Mouse (Mus musculus) liver, postnatal 0 days (tissue): ENCODE results near the gene Zgpat. TPM values are rescaled to one million over a fixed set of nuclear protein-coding genes. Genes with fewer than 3 reads are reported as not detected.

Experiments used
- ATAC-seq: fragments of 200-750 bp; cut with Nextera tagmentation; 2 replicates; pipeline ENCODE4 v1.8.0; 2017; ENCODE audit warnings: mild to moderate bottlenecking, moderate library complexity
- DNase-seq: peaks from one replicate; pipeline ENCODE4 v3.0.0-alpha.2; 2016
- H3K27ac ChIP-seq: fragments of 300-500 bp; sonication (generic); 2 replicates; pipeline ENCODE4 v1.5.1; 2014; ENCODE audit warnings: antibody characterized with exemption, moderate library complexity, mild to moderate bottlenecking, low read depth
- H3K27me3 ChIP-seq: fragments of 300-500 bp; sonication (generic); 2 replicates; pipeline ENCODE4 v1.6.1; 2014; ENCODE audit warnings: low read length, control low read depth, mixed read lengths; ENCODE audit not compliant: insufficient read depth
- H3K36me3 ChIP-seq: fragments of 300-500 bp; sonication (generic); replicated peaks from 2 replicates; pipeline ENCODE4 v1.6.1; 2014; ENCODE audit warnings: mild to moderate bottlenecking, control low read depth, low read length, moderate library complexity, mixed read lengths; ENCODE audit not compliant: insufficient read depth
- H3K4me1 ChIP-seq: fragments of 300-500 bp; sonication (generic); 2 replicates; pipeline ENCODE4 v1.6.1; 2014; ENCODE audit warnings: antibody characterized with exemption, mild to moderate bottlenecking, control low read depth; ENCODE audit not compliant: insufficient read depth
- H3K4me2 ChIP-seq: fragments of 300-500 bp; sonication (generic); 2 replicates; pipeline ENCODE4 v1.6.1; 2014; ENCODE audit warnings: low read depth, mild to moderate bottlenecking, low read length, moderate library complexity, mixed read lengths
- H3K4me3 ChIP-seq: fragments of 300-500 bp; sonication (generic); 2 replicates; pipeline ENCODE4 v1.5.1; 2014; ENCODE audit warnings: low read depth, low read length
- H3K9ac ChIP-seq: fragments of 300-500 bp; sonication (generic); replicated peaks from 2 replicates; pipeline ENCODE4 v1.6.1; 2014; ENCODE audit warnings: mild to moderate bottlenecking, moderate library complexity
- H3K9me3 ChIP-seq: fragments of 300-500 bp; sonication (generic); 2 replicates; pipeline ENCODE4 v1.6.1; 2016; ENCODE audit warnings: mild to moderate bottlenecking, control low read depth, low read length, mixed read lengths
- CTCF ChIP-seq: sonication (generic); IDR thresholded peaks from 2 replicates; pipeline ENCODE4 v1.5.1; 2016; ENCODE audit warnings: antibody characterized with exemption, low read depth
- EP300 ChIP-seq: IDR thresholded peaks from 2 replicates; pipeline ENCODE4 v1.6.1; 2016; ENCODE audit warnings: antibody characterized with exemption, low read depth, mild to moderate bottlenecking
- WGBS: fragments of 180-500 bp; shearing (Covaris S2); extraction: QIAGEN DNeasy Blood & Tissue Kit; methylation state at CpG from one replicate; pipeline ENCODE4 v1.1.7; 2014; ENCODE audit not compliant: insufficient replicate concordance; 5-methylcytosine and 5-hydroxymethylcytosine counted together
- polyA plus RNA-seq: library from polyadenylated mRNA; unstranded; fragments of >200 nt; fragmentation: Nextera tagmentation; extraction: Ambion mirVana; gene quantifications from 2 replicates; pipeline ENCODE4 v1.2.1, GENCODE M21; 2015

The Zgpat gene
- polyA plus RNA-seq, 1 experiment from 2014 or later = 9.4 TPM

DNA sequence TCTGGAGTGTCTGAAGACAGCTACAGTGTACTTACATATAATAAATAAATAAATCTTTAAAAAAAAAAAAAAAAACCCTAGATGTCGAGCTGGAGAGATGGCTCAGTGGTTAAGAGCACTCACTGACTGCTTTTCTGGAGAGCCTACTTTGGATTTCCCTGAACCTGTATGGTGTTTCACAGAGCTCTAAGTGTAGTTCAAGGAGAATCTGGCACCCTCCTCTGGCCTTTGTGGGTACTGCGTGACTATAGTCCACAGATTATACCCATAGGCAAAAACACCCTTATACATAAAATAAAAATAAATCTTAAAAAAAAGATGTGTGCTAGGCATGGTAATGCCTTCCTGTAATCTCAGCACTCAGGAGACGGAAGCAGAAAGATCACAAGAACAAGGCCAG lies 30.7 kb upstream of the Zgpat start:
- peak; percentile 65; the same call in 1 of the 2 replicates for ATAC-seq
- WGBS = 58% methylated on average over 3 of the region's 3 CpGs
- DNase-seq = peak; percentile 73
- H3K4me3 ChIP-seq = no peak overlapping the region
- H3K4me2 ChIP-seq = no peak overlapping the region
- no peaks in the 10 kb centered on the region for H3K27me3 ChIP-seq
- peaks cover 45% of the 10 kb centered on the region for H3K36me3 ChIP-seq
- no peak overlapping the region for H3K27ac ChIP-seq
- TF ChIP-seq CTCF = peak; percentile 78
- no peak for TF ChIP-seq EP300
- H3K4me1 ChIP-seq = no peaks in the 10 kb centered on the region
- no peaks in the 10 kb centered on the region for H3K9me3 ChIP-seq
- no peak overlapping the region for H3K9ac ChIP-seq

DNA sequence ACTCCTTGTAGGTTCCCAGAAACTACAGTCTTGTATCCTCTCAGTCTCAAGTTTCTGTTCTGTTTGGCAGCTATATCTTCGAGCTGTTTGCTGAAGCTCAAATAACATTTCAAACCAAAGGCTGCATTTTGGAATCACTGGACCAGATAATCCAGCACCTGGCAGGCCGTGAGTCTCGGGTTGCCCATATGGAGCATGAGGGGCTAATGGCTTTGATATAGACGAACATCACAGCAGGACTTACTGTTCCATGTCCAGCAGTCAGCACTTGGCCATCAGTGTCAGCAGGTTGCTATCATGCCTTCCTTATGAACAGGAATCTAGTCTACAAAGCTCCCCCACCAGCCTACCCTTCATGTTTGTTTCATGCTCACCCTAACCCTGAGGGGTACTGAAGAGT lies 24.3 kb upstream of the Zgpat start:
- H3K4me1 ChIP-seq = no peaks in the 10 kb centered on the region
- 81% methylated on average over 4 of the region's 4 CpGs for WGBS
- H3K9ac ChIP-seq = no peak overlapping the region
- peaks cover 46% of the 10 kb centered on the region for H3K36me3 ChIP-seq
- DNase-seq (no peak), ATAC-seq (no peak)
- H3K27ac ChIP-seq = no peak overlapping the region
- no peaks in the 10 kb centered on the region for H3K27me3 ChIP-seq
- H3K9me3 ChIP-seq = no peaks in the 10 kb centered on the region
- H3K4me3 ChIP-seq = no peak overlapping the region
- H3K4me2 ChIP-seq = no peak overlapping the region
- TF ChIP-seq EP300 (no peak), CTCF (no peak)

DNA sequence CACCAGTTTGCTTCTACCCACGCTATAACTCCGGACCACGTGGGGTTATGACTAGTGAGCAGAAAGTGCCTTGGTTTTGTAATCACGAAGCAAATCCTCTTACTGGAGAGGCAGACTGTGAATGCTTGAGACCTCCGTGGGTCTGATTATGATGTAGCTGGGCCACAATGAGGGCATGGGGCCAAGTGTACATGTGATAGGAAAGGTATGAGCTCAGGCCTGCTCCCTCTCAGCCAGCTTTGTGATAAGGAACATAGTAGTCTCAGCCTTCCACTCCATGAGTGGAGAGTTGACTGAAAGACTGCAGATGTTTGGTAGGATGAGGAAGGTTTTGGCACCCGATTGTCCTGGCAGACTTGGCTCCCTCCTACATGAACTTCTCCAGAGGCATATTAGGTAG lies 22.0 kb upstream of the Zgpat start:
- Histone ChIP-seq H3K9ac (no peak overlapping the region), H3K36me3 (peaks cover 47% of the 10 kb centered on the region), H3K4me2 (no peak overlapping the region), H3K27me3 (no peaks in the 10 kb centered on the region), H3K27ac (no peak overlapping the region), H3K9me3 (no peaks in the 10 kb centered on the region), H3K4me3 (no peak overlapping the region), H3K4me1 (no peaks in the 10 kb centered on the region)
- ATAC-seq (no peak), DNase-seq (no peak)
- TF ChIP-seq CTCF (no peak), EP300 (no peak)
- WGBS = 83% methylated on average over 6 of the region's 6 CpGs

DNA sequence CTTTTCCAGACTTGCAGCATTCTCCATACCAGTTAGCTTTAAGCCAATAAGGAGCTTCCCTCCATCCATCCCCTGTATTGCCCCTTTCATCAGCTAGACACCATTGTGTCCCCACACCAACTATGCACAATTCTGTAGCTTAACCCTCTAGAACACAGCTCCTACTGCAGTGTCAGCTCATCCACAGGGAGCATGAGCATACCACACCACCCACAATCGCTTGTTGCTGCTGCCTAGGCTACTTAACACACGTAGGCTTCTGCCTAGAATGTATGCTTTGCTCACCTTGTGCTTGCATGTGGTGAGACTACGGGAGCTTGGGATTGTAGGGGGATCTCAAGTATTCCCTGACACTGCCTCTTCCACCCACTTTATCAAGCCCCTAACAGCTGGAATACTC lies 7.9 kb upstream of the Zgpat start:
- H3K4me2 ChIP-seq = no peak overlapping the region

DNA sequence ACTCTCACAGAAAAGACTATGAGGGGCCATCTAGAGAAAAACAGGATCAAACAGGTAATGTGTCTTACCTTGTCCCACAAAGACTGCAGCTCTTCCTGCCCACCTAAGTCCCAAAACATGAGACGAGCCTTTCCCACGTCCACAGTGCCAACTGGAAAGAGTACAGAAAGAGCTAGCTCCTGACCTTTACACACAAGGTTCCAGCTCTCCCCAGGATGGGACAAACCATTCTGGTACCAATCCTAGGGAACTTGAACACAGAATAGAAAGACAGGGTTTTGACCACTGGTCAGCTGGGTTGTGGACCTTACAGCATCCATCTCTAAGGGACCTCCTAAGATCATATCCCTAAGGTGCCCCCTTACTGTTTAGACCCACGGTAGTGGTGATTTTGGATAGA lies 782 bp upstream of the Zgpat start:
- Histone ChIP-seq H3K9me3 (no peaks in the 10 kb centered on the region), H3K4me2 (peak overlapping the region; percentile 99), H3K27me3 (no peaks in the 10 kb centered on the region), H3K36me3 (peaks cover 35% of the 10 kb centered on the region), H3K4me1 (peaks cover 19% of the 10 kb centered on the region), H3K4me3 (peak overlapping the region; percentile 82), H3K9ac (no peak overlapping the region; the same call in 1 of the 2 replicates), H3K27ac (no peak overlapping the region)
- ATAC-seq (no peak), DNase-seq (no peak)
- 66% methylated on average over 3 of the region's 3 CpGs for WGBS
- no peak for TF ChIP-seq CTCF
- TF ChIP-seq EP300 = no peak

More for the DNA sequence above, 7.9 kb upstream of the Zgpat start:
- H3K36me3 ChIP-seq = peaks cover 75% of the 10 kb centered on the region
- no peak overlapping the region for H3K9ac ChIP-seq
- H3K9me3 ChIP-seq = no peaks in the 10 kb centered on the region
- H3K27me3 ChIP-seq = no peaks in the 10 kb centered on the region
- H3K4me3 ChIP-seq = no peak overlapping the region
- no peaks in the 10 kb centered on the region for H3K4me1 ChIP-seq
- no peak overlapping the region for H3K27ac ChIP-seq
- DNase-seq (no peak), ATAC-seq (no peak)
- no peak for TF ChIP-seq EP300
- TF ChIP-seq CTCF = no peak
- 84% methylated on average over 3 of the region's 3 CpGs for WGBS

DNA sequence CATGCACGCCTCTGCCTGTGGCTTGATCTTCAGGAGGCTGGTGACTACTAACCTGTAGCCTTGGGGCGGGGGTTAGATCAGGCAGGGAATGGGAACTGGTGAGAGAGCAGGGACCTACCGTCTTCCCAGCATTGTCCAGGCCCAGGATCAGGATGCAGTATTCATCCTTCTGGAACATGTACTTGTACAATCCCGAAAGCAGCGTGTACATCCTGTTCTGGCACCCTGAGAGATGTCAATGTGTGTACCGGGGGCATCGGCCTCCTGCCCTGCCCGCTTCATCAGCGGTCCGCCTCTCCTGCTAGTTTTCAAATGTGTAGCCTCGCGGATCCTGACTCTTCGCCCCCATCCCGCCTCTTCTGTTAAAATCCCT lies 255 bp upstream of the Zgpat start:
- Histone ChIP-seq H3K9ac (peak overlapping the region; percentile 81), H3K4me3 (peak overlapping the region; percentile 82), H3K4me1 (peaks cover 19% of the 10 kb centered on the region), H3K27me3 (no peaks in the 10 kb centered on the region), H3K4me2 (peak overlapping the region; percentile 99), H3K9me3 (no peaks in the 10 kb centered on the region), H3K36me3 (peaks cover 33% of the 10 kb centered on the region), H3K27ac (peak overlapping the region; percentile 93)
- ATAC-seq (no peak), DNase-seq (no peak)
- TF ChIP-seq EP300 = no peak
- no peak for TF ChIP-seq CTCF
- 4% methylated on average over 14 of the region's 14 CpGs for WGBS

DNA sequence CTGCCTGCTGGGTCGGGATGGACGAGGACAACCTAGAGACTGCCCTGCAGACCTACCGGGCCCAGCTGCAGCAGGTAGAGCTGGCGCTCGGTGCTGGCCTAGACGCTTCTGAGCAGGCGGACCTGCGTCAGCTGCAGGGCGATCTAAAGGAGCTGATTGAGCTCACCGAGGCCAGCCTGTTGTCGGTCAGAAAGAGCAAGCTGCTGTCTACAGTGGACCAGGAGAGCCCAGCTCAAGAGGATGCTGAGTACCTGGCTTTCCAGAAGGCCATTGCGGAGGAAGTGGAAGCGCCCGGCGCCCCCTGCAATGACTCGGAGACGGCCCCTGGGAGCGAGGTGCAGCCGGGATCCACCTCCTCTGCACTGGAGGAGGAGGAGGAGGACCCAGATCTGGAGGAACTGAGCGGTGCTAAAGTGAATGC lies 937 bp downstream of the Zgpat start:
- ATAC-seq (peak; percentile 70), DNase-seq (peak; percentile 50)
- Histone ChIP-seq H3K9ac (peak overlapping the region; percentile 81), H3K4me2 (peak overlapping the region; percentile 99), H3K9me3 (no peaks in the 10 kb centered on the region), H3K27ac (peak overlapping the region; percentile 93), H3K36me3 (peaks cover 30% of the 10 kb centered on the region), H3K4me3 (peak overlapping the region; percentile 82), H3K27me3 (no peaks in the 10 kb centered on the region), H3K4me1 (peaks cover 19% of the 10 kb centered on the region)
- no peak for TF ChIP-seq CTCF
- no peak for TF ChIP-seq EP300
- 0% methylated on average over 20 of the region's 20 CpGs for WGBS
